Mouse (Mus musculus) intestine, embryonic 15.5 days (tissue): ENCODE results near the gene Il4. TPM values are rescaled to one million over a fixed set of nuclear protein-coding genes. Genes with fewer than 3 reads are reported as not detected.
A peak's percentile ranks its signal among the peaks of the same experiment; 100 is the strongest.
"Not testable (repeated sequence)": the region's sequence is repeated elsewhere in the genome, so short reads cannot be mapped to it uniquely, and the experiment has no call there.

ENCODE experiments used
- ATAC-seq: fragments of 200-750 bp; cut with Nextera tagmentation; 2 replicates; pipeline ENCODE4 v1.8.0; 2017; ENCODE audit warnings: moderate TSS enrichment, moderate library complexity
- H3K27ac ChIP-seq: fragments of 300-500 bp; sonication (generic); 2 replicates; pipeline ENCODE4 v1.5.1; 2015; ENCODE audit warnings: mild to moderate bottlenecking, inconsistent platforms
- H3K27me3 ChIP-seq: fragments of 300-500 bp; sonication (generic); replicated peaks from 2 replicates; pipeline ENCODE4 v1.6.1; 2015; ENCODE audit warnings: inconsistent platforms
- H3K36me3 ChIP-seq: fragments of 300-500 bp; sonication (generic); 2 replicates; pipeline ENCODE4 v1.6.1; 2015; ENCODE audit warnings: inconsistent platforms
- H3K4me1 ChIP-seq: fragments of 300-500 bp; sonication (generic); replicated peaks from 2 replicates; pipeline ENCODE4 v1.6.1; 2015; ENCODE audit warnings: inconsistent platforms
- H3K4me2 ChIP-seq: fragments of 300-500 bp; sonication (generic); replicated peaks from 2 replicates; pipeline ENCODE4 v1.6.1; 2015; ENCODE audit warnings: mild to moderate bottlenecking, inconsistent platforms
- H3K4me3 ChIP-seq: fragments of 300-500 bp; sonication (generic); replicated peaks from 2 replicates; pipeline ENCODE4 v1.5.1; 2015; ENCODE audit warnings: inconsistent platforms
- H3K9ac ChIP-seq: fragments of 300-500 bp; sonication (generic); 2 replicates; pipeline ENCODE4 v1.6.1; 2015; ENCODE audit warnings: inconsistent platforms
- H3K9me3 ChIP-seq: fragments of 300-500 bp; sonication (generic); 2 replicates; pipeline ENCODE4 v1.6.1; 2016; ENCODE audit warnings: inconsistent platforms
- WGBS: fragments of 180-500 bp; shearing (Covaris S2); methylation state at CpG from one replicate; pipeline ENCODE4 v1.1.7; 2015; 5-methylcytosine and 5-hydroxymethylcytosine counted together
- polyA plus RNA-seq: library from polyadenylated mRNA; unstranded; fragments of >200 nt; fragmentation: Nextera tagmentation; extraction: Ambion mirVana; gene quantifications from 2 replicates; pipeline ENCODE4 v1.2.1, GENCODE M21; 2015

The Il4 gene
- polyA plus RNA-seq, 1 experiment from 2014 or later = 0.59 TPM

DNA sequence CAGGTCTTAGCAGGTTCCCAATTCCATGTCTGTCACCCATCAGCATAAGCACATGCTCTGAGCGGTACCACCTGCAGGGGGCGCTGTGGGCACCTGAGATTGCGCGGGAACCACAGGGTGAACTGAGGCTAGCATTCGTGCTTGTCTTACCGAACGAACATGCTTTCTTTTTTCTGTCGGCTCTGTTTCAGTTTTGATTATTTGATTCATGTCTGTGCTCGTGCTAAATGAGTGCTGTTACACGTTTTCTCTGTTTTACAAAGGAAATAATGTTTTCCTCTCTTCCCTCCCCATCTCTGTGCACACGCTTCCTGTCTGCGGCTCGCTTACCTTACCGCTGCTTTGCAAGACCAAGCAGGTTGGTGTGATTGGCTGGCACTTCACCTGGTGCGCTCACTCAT is 28.1 kb downstream of the Il4 start:
- Histone ChIP-seq H3K4me1 (no peaks in the 10 kb centered on the region), H3K36me3 (no peaks in the 10 kb centered on the region), H3K27me3 (no peaks in the 10 kb centered on the region), H3K9ac (no peak overlapping the region), H3K27ac (no peak overlapping the region), H3K9me3 (no peaks in the 10 kb centered on the region), H3K4me3 (no peak overlapping the region), H3K4me2 (no peak overlapping the region)
- WGBS = 46% methylated on average over 15 of the region's 15 CpGs
- no peak for ATAC-seq

DNA sequence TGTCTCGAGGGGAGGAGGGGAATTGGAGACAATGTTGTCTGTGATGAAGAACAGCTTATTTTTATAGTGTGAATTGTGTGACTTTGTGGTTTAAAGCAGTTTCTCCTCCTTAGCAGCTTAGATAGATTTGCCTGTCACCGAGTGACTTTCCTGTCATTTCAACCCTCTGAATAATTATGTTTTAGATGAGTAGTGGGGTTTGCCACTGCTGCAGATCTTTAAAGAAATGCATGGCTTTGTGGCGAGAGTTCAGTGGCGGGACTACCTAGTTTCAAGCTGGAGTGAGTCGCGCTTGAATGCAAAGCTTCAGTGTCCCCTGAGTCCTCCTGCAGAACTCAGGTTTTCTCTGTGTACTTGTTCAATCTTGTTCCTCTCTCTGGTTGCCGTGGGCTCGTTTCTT is 30.2 kb downstream of the Il4 start:
- WGBS = 85% methylated on average over 8 of the region's 8 CpGs
- Histone ChIP-seq H3K36me3 (no peaks in the 10 kb centered on the region), H3K9ac (no peak overlapping the region), H3K27me3 (no peaks in the 10 kb centered on the region), H3K27ac (no peak overlapping the region), H3K9me3 (no peaks in the 10 kb centered on the region), H3K4me1 (no peaks in the 10 kb centered on the region), H3K4me3 (no peak overlapping the region), H3K4me2 (no peak overlapping the region)
- ATAC-seq = no peak

GRCm38 (mm10) chr11:53585510-53585909 is 33.0 kb downstream of the Il4 start:
- H3K9ac ChIP-seq = no peak overlapping the region
- WGBS = 96% methylated on average over 6 of the region's 6 CpGs
- no peaks in the 10 kb centered on the region for H3K9me3 ChIP-seq
- H3K4me1 ChIP-seq = no peaks in the 10 kb centered on the region
- 0 out of 2 replicates have a peak, but pooled peaks cover 5% of the 10 kb centered on the region for H3K36me3 ChIP-seq
- no peak overlapping the region for H3K4me2 ChIP-seq
- no peak overlapping the region for H3K4me3 ChIP-seq
- H3K27ac ChIP-seq = no peak overlapping the region
- ATAC-seq = no peak
- H3K27me3 ChIP-seq = no peaks in the 10 kb centered on the region

- H3K4me2 ChIP-seq = no peak overlapping the region
- no peaks in the 10 kb centered on the region for H3K27me3 ChIP-seq
- H3K27ac ChIP-seq = no peak overlapping the region
- no peaks in the 10 kb centered on the region for H3K9me3 ChIP-seq
- 59% methylated on average over 3 of the region's 3 CpGs for WGBS
- H3K9ac ChIP-seq = no peak overlapping the region
- 0 out of 2 replicates have a peak, but pooled peaks cover 8% of the 10 kb centered on the region for H3K36me3 ChIP-seq
- ATAC-seq = no peak
- H3K4me1 ChIP-seq = no peaks in the 10 kb centered on the region
- no peak overlapping the region for H3K4me3 ChIP-seq
Observed at GRCm38 (mm10) chr11:53584849-53585248, 33.6 kb downstream of the Il4 start.

- no peaks in the 10 kb centered on the region for H3K4me1 ChIP-seq
- no peak overlapping the region for H3K4me2 ChIP-seq
- no peak overlapping the region for H3K4me3 ChIP-seq
- no peaks in the 10 kb centered on the region for H3K9me3 ChIP-seq
- no peaks in the 10 kb centered on the region for H3K27me3 ChIP-seq
- H3K27ac ChIP-seq = no peak overlapping the region
- no peak overlapping the region for H3K9ac ChIP-seq
- no peak for ATAC-seq
- H3K36me3 ChIP-seq = 0 out of 2 replicates have a peak, but pooled peaks cover 8% of the 10 kb centered on the region
- WGBS = 78% methylated on average over 10 of the region's 10 CpGs
Observed at GRCm38 (mm10) chr11:53583151-53583550, 35.3 kb downstream of the Il4 start.

DNA sequence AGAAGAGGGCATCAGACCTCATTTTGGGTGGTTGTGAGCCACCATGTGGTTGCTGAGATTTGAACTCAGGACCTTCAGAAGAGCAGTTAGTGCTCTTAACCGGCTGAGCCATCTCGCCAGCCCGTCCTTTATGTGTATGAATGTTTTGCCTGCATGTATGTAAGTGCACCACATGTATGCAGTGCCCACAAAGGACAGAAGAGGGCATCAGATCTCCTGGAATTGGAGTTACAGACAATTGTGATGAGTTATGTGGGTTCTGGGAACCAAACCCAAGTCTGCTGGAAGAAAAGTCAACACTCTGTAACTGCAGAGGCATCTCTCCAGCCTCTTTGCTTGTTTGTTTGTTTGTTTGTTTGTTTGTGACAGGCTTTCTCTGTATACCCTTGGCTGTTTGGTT is 37.9 kb downstream of the Il4 start:
- 98% methylated on average over 3 of the region's 3 CpGs for WGBS
- Histone ChIP-seq H3K36me3 (0 out of 2 replicates have a peak, but pooled peaks cover 8% of the 10 kb centered on the region), H3K9me3 (no peaks in the 10 kb centered on the region), H3K27ac (no peak overlapping the region), H3K27me3 (no peaks in the 10 kb centered on the region), H3K4me1 (no peaks in the 10 kb centered on the region), H3K4me3 (no peak overlapping the region), H3K4me2 (no peak overlapping the region), H3K9ac (no peak overlapping the region)
- ATAC-seq = no peak

- 0 out of 2 replicates have a peak within 1 kb of the TSS, but pooled peaks have one; percentile 13 for H3K27ac ChIP-seq
Observed at GRCm38 (mm10) chr11:53567224-53568014, 51.0 kb downstream of the Il4 start, which contains the start of gene Kif3a. Gene Kif3a, plus strand, starts transcription at chr11:53567379.

DNA sequence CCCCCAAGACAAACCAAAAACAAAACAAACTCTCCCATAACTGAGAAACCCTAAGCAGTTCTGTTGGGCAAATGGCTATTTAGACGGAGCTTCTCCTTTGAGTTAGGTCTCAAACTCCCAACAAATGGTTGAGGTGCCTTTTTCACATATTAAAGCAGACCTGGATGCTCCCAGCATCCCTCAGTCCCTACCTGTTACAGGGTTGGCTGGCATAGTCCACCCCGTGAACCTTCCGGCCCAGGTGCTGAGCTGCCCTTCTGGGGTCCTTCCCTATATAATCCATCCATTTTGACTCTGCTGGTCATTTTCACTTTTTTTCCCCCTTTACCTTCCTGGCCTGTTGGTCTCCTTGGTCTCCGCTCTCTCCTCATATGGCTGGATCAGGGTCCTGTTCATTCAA is 51.8 kb downstream of the Il4 start:
- Histone ChIP-seq H3K4me2 (peak overlapping the region; percentile 86), H3K4me3 (peak overlapping the region; percentile 88), H3K27me3 (no peaks in the 10 kb centered on the region), H3K4me1 (0 out of 2 replicates have a peak, but pooled peaks cover 2% of the 10 kb centered on the region), H3K9me3 (no peaks in the 10 kb centered on the region), H3K36me3 (no peaks in the 10 kb centered on the region), H3K9ac (no peak overlapping the region), H3K27ac (no peak overlapping the region)
- ATAC-seq = peak; percentile 21
- 86% methylated on average over 4 of the region's 4 CpGs for WGBS

More at GRCm38 (mm10) chr11:53567224-53568014, 51.0 kb downstream of the Il4 start, which contains the start of gene Kif3a:
- peak within 1 kb of the TSS; percentile 63 for H3K9ac ChIP-seq
- H3K4me2 ChIP-seq = peak within 1 kb of the TSS; percentile 86
- peak; percentile 99 for ATAC-seq
- H3K4me1 ChIP-seq = 0 out of 2 replicates have a peak, but pooled peaks cover 2% of the 10 kb centered on the region
- H3K27me3 ChIP-seq = no peaks in the 10 kb centered on the region
- H3K9me3 ChIP-seq = no peaks in the 10 kb centered on the region
- peak within 1 kb of the TSS; percentile 88 for H3K4me3 ChIP-seq
- WGBS = under 1% methylated on average over 60 of the region's 69 CpGs
- H3K36me3 ChIP-seq = no peaks in the 10 kb centered on the region

DNA sequence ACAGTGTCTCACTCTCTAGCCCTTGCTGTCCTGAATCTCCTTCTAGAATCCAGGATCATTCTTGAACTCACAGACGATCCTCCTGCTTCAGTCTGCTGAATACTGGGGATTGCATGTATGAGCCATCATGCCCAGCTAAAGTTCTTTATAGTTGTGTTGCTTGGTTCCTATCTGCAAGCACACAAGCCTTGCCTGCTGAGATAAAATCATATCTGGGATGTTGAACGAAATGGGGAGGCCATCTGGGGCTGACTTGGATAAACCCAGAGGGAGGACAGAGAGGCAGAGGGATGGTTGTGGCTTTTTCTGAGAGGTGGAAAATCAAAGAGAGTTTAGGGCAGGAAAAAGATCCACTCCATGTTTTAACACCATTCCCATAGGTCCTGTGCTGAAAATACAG is 56.5 kb downstream of the Il4 start:
- Histone ChIP-seq H3K36me3 (no peaks in the 10 kb centered on the region), H3K4me1 (0 out of 2 replicates have a peak, but pooled peaks cover 2% of the 10 kb centered on the region), H3K27me3 (no peaks in the 10 kb centered on the region), H3K27ac (no peak overlapping the region), H3K9me3 (no peaks in the 10 kb centered on the region), H3K4me2 (no peak overlapping the region), H3K9ac (no peak overlapping the region), H3K4me3 (no peak overlapping the region)
- WGBS = 68% methylated on average over 2 of the region's 2 CpGs
- no peak for ATAC-seq

- 89% methylated on average over 1 of the region's 3 CpGs for WGBS
Observed at GRCm38 (mm10) chr11:53559980-53560379, 58.5 kb downstream of the Il4 start.

DNA sequence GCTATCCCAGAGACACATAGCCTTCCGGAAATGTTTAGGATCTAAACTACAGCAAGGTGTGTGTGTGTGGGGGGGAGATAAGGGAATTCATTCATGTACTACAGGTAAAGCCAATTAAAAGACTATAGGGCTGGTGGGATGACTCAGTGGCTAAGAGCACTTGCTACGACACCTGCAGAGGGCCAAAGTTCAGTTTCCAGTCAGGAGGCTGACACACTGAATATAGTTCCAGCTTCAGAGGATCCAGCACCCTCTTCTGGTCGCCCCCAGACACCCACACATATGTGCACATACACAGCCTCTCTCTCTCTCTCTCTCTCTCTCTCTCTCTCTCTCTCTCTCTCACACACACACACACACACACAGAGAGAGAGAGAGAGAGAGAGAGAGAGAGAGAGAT is 60.5 kb downstream of the Il4 start:
- H3K4me1 ChIP-seq, H3K27ac ChIP-seq, H3K36me3 ChIP-seq, H3K4me2 ChIP-seq, H3K9ac ChIP-seq, H3K9me3 ChIP-seq, H3K27me3 ChIP-seq, H3K4me3 ChIP-seq: not testable (repeated sequence)
- 64% methylated on average over 1 of the region's 3 CpGs for WGBS
- ATAC-seq = peak; percentile 71; the same call in 1 of the 2 replicates

More at GRCm38 (mm10) chr11:53559980-53560379, 58.5 kb downstream of the Il4 start:
- not testable (repeated sequence) for H3K36me3 ChIP-seq, H3K4me1 ChIP-seq, H3K9me3 ChIP-seq, H3K4me2 ChIP-seq, H3K27me3 ChIP-seq, H3K4me3 ChIP-seq, H3K27ac ChIP-seq, H3K9ac ChIP-seq, ATAC-seq

GRCm38 (mm10) chr11:53556529-53556928 is 61.9 kb downstream of the Il4 start:
- not testable (repeated sequence) for H3K4me1 ChIP-seq, H3K27ac ChIP-seq, H3K4me3 ChIP-seq, H3K36me3 ChIP-seq, H3K9ac ChIP-seq, H3K9me3 ChIP-seq, ATAC-seq, H3K4me2 ChIP-seq, H3K27me3 ChIP-seq
- 95% methylated on average over 6 of the region's 20 CpGs for WGBS
